Mouse (Mus musculus) layer of hippocampus, adult 18-20 months (tissue): ENCODE results near the gene Mocs2. TPM values are rescaled to one million over a fixed set of nuclear protein-coding genes. Genes with fewer than 3 reads are reported as not detected.

ENCODE experiments used
- DNase-seq, 2 experiments: peaks; one replicate each; pipeline ENCODE4 v3.0.0; 2022; ENCODE audit warnings: low spot score in 2 of 2
- long read RNA-seq: library from polyadenylated mRNA; stranded (forward); transcript quantifications from one replicate; pipeline ENCODE4 v2.0.0, GENCODE M21; 2021
- total RNA-seq, 2 experiments: library from RNA; stranded (reverse); gene quantifications; 2 replicates each; pipeline ENCODE4 v1.2.3; 2021

Gene Mocs2
- 10 to 100 TPM; 78.6 to 82.5 TPM for total RNA-seq
- long read RNA-seq, transcript Mocs2-207 (7 exons, 1,193 nt): major isoform, 40 of 54 reads
- long read RNA-seq, partial matches to known transcripts: 1 of 54 reads
- long read RNA-seq, other reads (novel, unspliced or antisense): 6 of 54 reads

GRCm38 (mm10) chr13:114817751-114818360 lies at the start of gene Mocs2:
Gene Mocs2 (plus strand): TSS chr13:114818236.
- peak; percentile 83 to 93 for DNase-seq

GRCm38 (mm10) chr13:114791511-114791910 lies 26.5 kb upstream of the Mocs2 start:
- DNase-seq: peak in 1 of 2 experiments; percentile 65

GRCm38 (mm10) chr13:114793250-114794030 lies 24.6 kb upstream of the Mocs2 start:
- DNase-seq: peak; percentile 44 to 89

- DNase-seq: no peak
These were observed 16.2 kb upstream of the Mocs2 start for GRCm38 (mm10) chr13:114801857-114802256.

- no peak for DNase-seq
These were observed 15.1 kb upstream of the Mocs2 start for GRCm38 (mm10) chr13:114802971-114803370.

- DNase-seq: no peak
These were observed 8.3 kb upstream of the Mocs2 start for GRCm38 (mm10) chr13:114809624-114810210.

GRCm38 (mm10) chr13:114818513-114818912 lies 477 bp downstream of the Mocs2 start:
- DNase-seq: no peak

- no peak for DNase-seq
These were observed 4.8 kb downstream of the Mocs2 start for GRCm38 (mm10) chr13:114822871-114823270.

GRCm38 (mm10) chr13:114825377-114825855 lies 7.4 kb downstream of the Mocs2 start:
- DNase-seq: no peak

- DNase-seq: no peak
These were observed 13.4 kb downstream of the Mocs2 start for GRCm38 (mm10) chr13:114831367-114831833.

GRCm38 (mm10) chr13:114832761-114833160 lies 14.7 kb downstream of the Mocs2 start:
- no peak for DNase-seq

- DNase-seq: no peak
These were observed 15.3 kb downstream of the Mocs2 start for GRCm38 (mm10) chr13:114833351-114833750.

GRCm38 (mm10) chr13:114834580-114834979 lies 16.5 kb downstream of the Mocs2 start:
- no peak for DNase-seq

GRCm38 (mm10) chr13:114837061-114837460 lies 19.0 kb downstream of the Mocs2 start:
- no peak for DNase-seq

- peak; percentile 55 to 67 for DNase-seq
These were observed 20.5 kb downstream of the Mocs2 start for GRCm38 (mm10) chr13:114838535-114838990.

GRCm38 (mm10) chr13:114839098-114839497 lies 21.1 kb downstream of the Mocs2 start:
- DNase-seq: no peak

- DNase-seq: no peak
These were observed 22.5 kb downstream of the Mocs2 start for GRCm38 (mm10) chr13:114840545-114840944.

- no peak for DNase-seq
These were observed 25.3 kb downstream of the Mocs2 start for GRCm38 (mm10) chr13:114843318-114843717.

- DNase-seq: no peak
These were observed 27.8 kb downstream of the Mocs2 start for GRCm38 (mm10) chr13:114845804-114846203.

GRCm38 (mm10) chr13:114848945-114849344 lies 30.9 kb downstream of the Mocs2 start:
- no peak for DNase-seq

GRCm38 (mm10) chr13:114852264-114853111 lies 34.5 kb downstream of the Mocs2 start:
- DNase-seq: no peak
